Mouse (Mus musculus): ENCODE data around the gene Tuba3b. TPM values are rescaled to one million over a fixed set of nuclear protein-coding genes. Genes with fewer than 3 reads are reported as not detected.

The Tuba3b gene
- polyA plus RNA-seq, 1 experiment from 2014 or later, result not detected

GRCm38 (mm10) chr6:145653626-145654025 lies 38.1 kb downstream of the Tuba3b start:
- no peak overlapping the region for H3K4me2 ChIP-seq (replicated peaks; ENCODE audit: low read depth, low read length)
- no peaks in the 10 kb centered on the region for H3K4me1 ChIP-seq (replicated peaks; ENCODE audit: control insufficient read depth, insufficient read depth, low read length)
- 89% methylated on average over 5 of the region's 5 CpGs for WGBS
- ATAC-seq (ENCODE audit: low FRiP score) (no peak), DNase-seq (ENCODE audit: low spot score) (no peak)
- no peak overlapping the region for H3K27ac ChIP-seq (ENCODE audit: low read depth, low read length)
- no peak overlapping the region for H3K9ac ChIP-seq (ENCODE audit: low read depth, low read length)
- no peak overlapping the region for H3K4me3 ChIP-seq (ENCODE audit: low read depth, low read length)
- no peaks in the 10 kb centered on the region for H3K36me3 ChIP-seq (ENCODE audit: control insufficient read depth, insufficient read depth, low read length)
- no peaks in the 10 kb centered on the region for H3K27me3 ChIP-seq (ENCODE audit: control insufficient read depth, insufficient read depth, low read length)
- H3K9me3 ChIP-seq (ENCODE audit: control insufficient read depth, low read length), result no peaks in the 10 kb centered on the region

- DNase-seq (ENCODE audit: low spot score) (no peak), ATAC-seq (ENCODE audit: low FRiP score) (no peak)
- no peaks in the 10 kb centered on the region for H3K9me3 ChIP-seq (ENCODE audit: control insufficient read depth, low read length)
- H3K27me3 ChIP-seq (ENCODE audit: control insufficient read depth, insufficient read depth, low read length), result no peaks in the 10 kb centered on the region
- WGBS, result 78% methylated on average over 8 of the region's 8 CpGs
- H3K27ac ChIP-seq (ENCODE audit: low read depth, low read length), result no peak overlapping the region
- H3K36me3 ChIP-seq (ENCODE audit: control insufficient read depth, insufficient read depth, low read length), result no peaks in the 10 kb centered on the region
- H3K9ac ChIP-seq (ENCODE audit: low read depth, low read length), result no peak overlapping the region
- H3K4me3 ChIP-seq (ENCODE audit: low read depth, low read length), result no peak overlapping the region
- H3K4me1 ChIP-seq (replicated peaks; ENCODE audit: control insufficient read depth, insufficient read depth, low read length), result no peaks in the 10 kb centered on the region
- H3K4me2 ChIP-seq (replicated peaks; ENCODE audit: low read depth, low read length), result no peak overlapping the region
Observed at GRCm38 (mm10) chr6:145654062-145654836, 38.7 kb downstream of the Tuba3b start.

GRCm38 (mm10) chr6:145655678-145656077 lies 40.1 kb downstream of the Tuba3b start:
- Histone ChIP-seq H3K4me1 (replicated peaks; ENCODE audit: control insufficient read depth, insufficient read depth, low read length) (no peaks in the 10 kb centered on the region), H3K4me2 (replicated peaks; ENCODE audit: low read depth, low read length) (no peak overlapping the region), H3K9me3 (ENCODE audit: control insufficient read depth, low read length) (no peaks in the 10 kb centered on the region), H3K4me3 (ENCODE audit: low read depth, low read length) (no peak overlapping the region), H3K27me3 (ENCODE audit: control insufficient read depth, insufficient read depth, low read length) (no peaks in the 10 kb centered on the region), H3K9ac (ENCODE audit: low read depth, low read length) (no peak overlapping the region), H3K36me3 (ENCODE audit: control insufficient read depth, insufficient read depth, low read length) (no peaks in the 10 kb centered on the region), H3K27ac (ENCODE audit: low read depth, low read length) (no peak overlapping the region)
- DNase-seq (ENCODE audit: low spot score) (no peak), ATAC-seq (ENCODE audit: low FRiP score) (no peak)
- WGBS, result 93% methylated on average over 1 of the region's 1 CpGs

GRCm38 (mm10) chr6:145656740-145657591 lies 41.4 kb downstream of the Tuba3b start:
- H3K4me2 ChIP-seq (replicated peaks; ENCODE audit: low read depth, low read length), result no peak overlapping the region
- H3K36me3 ChIP-seq (ENCODE audit: control insufficient read depth, insufficient read depth, low read length), result no peaks in the 10 kb centered on the region
- ATAC-seq (ENCODE audit: low FRiP score) (no peak), DNase-seq (ENCODE audit: low spot score) (no peak)
- no peak overlapping the region for H3K27ac ChIP-seq (ENCODE audit: low read depth, low read length)
- no peaks in the 10 kb centered on the region for H3K9me3 ChIP-seq (ENCODE audit: control insufficient read depth, low read length)
- H3K4me3 ChIP-seq (ENCODE audit: low read depth, low read length), result no peak overlapping the region
- WGBS, result 78% methylated on average over 15 of the region's 15 CpGs
- H3K9ac ChIP-seq (ENCODE audit: low read depth, low read length), result no peak overlapping the region
- no peaks in the 10 kb centered on the region for H3K27me3 ChIP-seq (ENCODE audit: control insufficient read depth, insufficient read depth, low read length)
- H3K4me1 ChIP-seq (replicated peaks; ENCODE audit: control insufficient read depth, insufficient read depth, low read length), result no peaks in the 10 kb centered on the region

- no peaks in the 10 kb centered on the region for H3K9me3 ChIP-seq (ENCODE audit: control insufficient read depth, low read length)
Observed at GRCm38 (mm10) chr6:145659116-145659515, 43.6 kb downstream of the Tuba3b start.

GRCm38 (mm10) chr6:145660943-145661342 lies 45.4 kb downstream of the Tuba3b start:
- no peak overlapping the region for H3K27ac ChIP-seq (ENCODE audit: low read depth, low read length)
- no peak overlapping the region for H3K9ac ChIP-seq (ENCODE audit: low read depth, low read length)
- WGBS, result 69% methylated on average over 11 of the region's 11 CpGs
- H3K36me3 ChIP-seq (ENCODE audit: control insufficient read depth, insufficient read depth, low read length), result no peaks in the 10 kb centered on the region
- H3K4me1 ChIP-seq (replicated peaks; ENCODE audit: control insufficient read depth, insufficient read depth, low read length), result no peaks in the 10 kb centered on the region
- no peaks in the 10 kb centered on the region for H3K9me3 ChIP-seq (ENCODE audit: control insufficient read depth, low read length)
- no peak overlapping the region for H3K4me2 ChIP-seq (replicated peaks; ENCODE audit: low read depth, low read length)
- ATAC-seq (ENCODE audit: low FRiP score) (no peak), DNase-seq (ENCODE audit: low spot score) (no peak)
- H3K27me3 ChIP-seq (ENCODE audit: control insufficient read depth, insufficient read depth, low read length), result no peaks in the 10 kb centered on the region
- no peak overlapping the region for H3K4me3 ChIP-seq (ENCODE audit: low read depth, low read length)

More at GRCm38 (mm10) chr6:145659116-145659515, 43.6 kb downstream of the Tuba3b start:
- ATAC-seq (ENCODE audit: low FRiP score) (no peak), DNase-seq (ENCODE audit: low spot score) (no peak)
- Histone ChIP-seq H3K27me3 (ENCODE audit: control insufficient read depth, insufficient read depth, low read length) (no peaks in the 10 kb centered on the region), H3K4me2 (replicated peaks; ENCODE audit: low read depth, low read length) (no peak overlapping the region), H3K4me3 (ENCODE audit: low read depth, low read length) (no peak overlapping the region), H3K27ac (ENCODE audit: low read depth, low read length) (no peak overlapping the region), H3K9ac (ENCODE audit: low read depth, low read length) (no peak overlapping the region), H3K36me3 (ENCODE audit: control insufficient read depth, insufficient read depth, low read length) (no peaks in the 10 kb centered on the region), H3K4me1 (replicated peaks; ENCODE audit: control insufficient read depth, insufficient read depth, low read length) (no peaks in the 10 kb centered on the region)
- WGBS, result 76% methylated on average over 6 of the region's 6 CpGs

- DNase-seq (ENCODE audit: low spot score), result no peak
Observed at GRCm38 (mm10) chr6:145664208-145664607, 48.7 kb downstream of the Tuba3b start.

GRCm38 (mm10) chr6:145665751-145666150 lies 50.2 kb downstream of the Tuba3b start:
- Histone ChIP-seq H3K9me3 (ENCODE audit: control insufficient read depth, low read length) (no peaks in the 10 kb centered on the region), H3K4me1 (replicated peaks; ENCODE audit: control insufficient read depth, insufficient read depth, low read length) (no peaks in the 10 kb centered on the region), H3K27ac (ENCODE audit: low read depth, low read length) (no peak overlapping the region), H3K9ac (ENCODE audit: low read depth, low read length) (no peak overlapping the region), H3K4me2 (replicated peaks; ENCODE audit: low read depth, low read length) (no peak overlapping the region), H3K36me3 (ENCODE audit: control insufficient read depth, insufficient read depth, low read length) (no peaks in the 10 kb centered on the region), H3K4me3 (ENCODE audit: low read depth, low read length) (no peak overlapping the region), H3K27me3 (ENCODE audit: control insufficient read depth, insufficient read depth, low read length) (no peaks in the 10 kb centered on the region)
- DNase-seq (ENCODE audit: low spot score) (no peak), ATAC-seq (ENCODE audit: low FRiP score) (no peak)
- 87% methylated on average over 3 of the region's 3 CpGs for WGBS

More at GRCm38 (mm10) chr6:145664208-145664607, 48.7 kb downstream of the Tuba3b start:
- no peak for ATAC-seq (ENCODE audit: low FRiP score)
- no peaks in the 10 kb centered on the region for H3K9me3 ChIP-seq (ENCODE audit: control insufficient read depth, low read length)
- no peaks in the 10 kb centered on the region for H3K36me3 ChIP-seq (ENCODE audit: control insufficient read depth, insufficient read depth, low read length)
- no peaks in the 10 kb centered on the region for H3K27me3 ChIP-seq (ENCODE audit: control insufficient read depth, insufficient read depth, low read length)
- no peak overlapping the region for H3K9ac ChIP-seq (ENCODE audit: low read depth, low read length)
- H3K4me3 ChIP-seq (ENCODE audit: low read depth, low read length), result no peak overlapping the region
- no peaks in the 10 kb centered on the region for H3K4me1 ChIP-seq (replicated peaks; ENCODE audit: control insufficient read depth, insufficient read depth, low read length)
- H3K4me2 ChIP-seq (replicated peaks; ENCODE audit: low read depth, low read length), result no peak overlapping the region
- H3K27ac ChIP-seq (ENCODE audit: low read depth, low read length), result no peak overlapping the region
- WGBS, result 67% methylated on average over 5 of the region's 5 CpGs
